Mouse (Mus musculus) WW6 (cell line): ENCODE data around the gene Tmcc1.

Experiments
- DNase-seq: peaks from one replicate; pipeline ENCODE4 v3.0.0-alpha.2; 2013; ENCODE audit warnings: low read depth, low spot score

Tmcc1 gene

GRCm38 (mm10) chr6:115993463-115994145 is 199.7 kb downstream of the Tmcc1 start:
- peak; percentile 36 for DNase-seq

- DNase-seq: no peak
These were observed 200.3 kb downstream of the Tmcc1 start for GRCm38 (mm10) chr6:115992981-115993380.

- no peak for DNase-seq
These were observed 201.2 kb downstream of the Tmcc1 start for GRCm38 (mm10) chr6:115991881-115992620.

GRCm38 (mm10) chr6:115991108-115991880 is 202.0 kb downstream of the Tmcc1 start:
- no peak for DNase-seq

- no peak for DNase-seq
These were observed 202.8 kb downstream of the Tmcc1 start for GRCm38 (mm10) chr6:115990479-115990878.

- DNase-seq: no peak
These were observed 203.2 kb downstream of the Tmcc1 start for GRCm38 (mm10) chr6:115990056-115990455.

GRCm38 (mm10) chr6:115989607-115990006 is 203.7 kb downstream of the Tmcc1 start:
- no peak for DNase-seq

- DNase-seq: no peak
These were observed 204.3 kb downstream of the Tmcc1 start for GRCm38 (mm10) chr6:115989032-115989431.

GRCm38 (mm10) chr6:115987096-115987747 is 206.1 kb downstream of the Tmcc1 start:
- DNase-seq: no peak

- no peak for DNase-seq
These were observed 206.7 kb downstream of the Tmcc1 start for GRCm38 (mm10) chr6:115986472-115987095.

GRCm38 (mm10) chr6:115985622-115986021 is 207.7 kb downstream of the Tmcc1 start:
- no peak for DNase-seq

- no peak for DNase-seq
These were observed 208.7 kb downstream of the Tmcc1 start for GRCm38 (mm10) chr6:115984580-115984979.

GRCm38 (mm10) chr6:115983306-115984038 is 209.8 kb downstream of the Tmcc1 start:
- no peak for DNase-seq

- no peak for DNase-seq
These were observed 210.4 kb downstream of the Tmcc1 start for GRCm38 (mm10) chr6:115982889-115983288.

GRCm38 (mm10) chr6:115978596-115978995 is 214.7 kb downstream of the Tmcc1 start:
- DNase-seq: no peak

GRCm38 (mm10) chr6:115977810-115978209 is 215.5 kb downstream of the Tmcc1 start:
- DNase-seq: no peak

GRCm38 (mm10) chr6:115975606-115976005 is 217.7 kb downstream of the Tmcc1 start:
- no peak for DNase-seq

- DNase-seq: no peak
These were observed 219.2 kb downstream of the Tmcc1 start for GRCm38 (mm10) chr6:115973881-115974662.

- DNase-seq: no peak
These were observed 220.0 kb downstream of the Tmcc1 start for GRCm38 (mm10) chr6:115973139-115973875.
